In the genomic region with DNA sequence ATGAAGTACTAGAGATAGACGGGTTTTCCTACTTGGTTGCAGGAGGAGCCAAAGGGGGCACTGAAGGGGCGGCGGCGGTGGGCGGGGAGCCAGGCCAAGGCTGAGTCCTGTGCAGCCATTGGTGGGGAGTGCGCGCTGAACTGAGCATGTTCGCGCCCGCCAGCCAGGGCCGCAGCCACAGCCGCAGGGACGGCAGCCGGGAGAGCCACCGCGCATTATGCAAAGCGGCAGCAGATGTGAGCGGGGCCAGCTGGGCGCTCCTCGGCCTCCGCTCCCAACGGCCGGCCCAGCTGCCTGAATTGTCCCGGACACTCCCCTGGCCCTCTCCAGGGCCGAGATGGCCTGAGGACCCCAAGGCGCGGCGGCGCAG, we compare ENCODE assay signal across 7 mouse cellular contexts. TPM values are rescaled to one million over a fixed set of nuclear protein-coding genes. Genes with fewer than 3 reads are reported as not detected.
DNase-seq lines count a peak whose midpoint lies in the region; ATAC-seq and TF ChIP-seq lines count a peak whose summit lies in the region.

A gene (plus strand): TSS at position 165 of the 370 bp plus-strand sequence.

- no peaks in the 10 kb centered on the region for H3K27me3 ChIP-seq in hindbrain, embryonic 13.5 days
- H3K27me3 ChIP-seq in midbrain, embryonic 11.5 days (ENCODE audit: control insufficient read depth, insufficient read depth, low read length) = no peaks in the 10 kb centered on the region
- peaks cover 15% of the 10 kb centered on the region for H3K27me3 ChIP-seq in spleen, adult 2 months (ENCODE audit: control insufficient read depth, insufficient read depth, low read length)

- H3K4me3 ChIP-seq in hindbrain, embryonic 13.5 days = peak within 1 kb of the TSS; percentile 85
- H3K4me3 ChIP-seq in midbrain, embryonic 11.5 days (ENCODE audit: low read depth, low read length) = peak within 1 kb of the TSS; percentile 69
- H3K4me3 ChIP-seq in spleen, adult 2 months (ENCODE audit: extremely low read depth, insufficient read depth, insufficient read length) = peak within 1 kb of the TSS; percentile 44

- peak within 1 kb of the TSS; percentile 93 for H3K9ac ChIP-seq in hindbrain, embryonic 13.5 days
- H3K9ac ChIP-seq in midbrain, embryonic 11.5 days (ENCODE audit: low read length) = peak within 1 kb of the TSS; percentile 77

- H3K4me2 ChIP-seq in hindbrain, embryonic 13.5 days = peak within 1 kb of the TSS; percentile 98
- H3K4me2 ChIP-seq in midbrain, embryonic 11.5 days = peak within 1 kb of the TSS; percentile 89

- H3K9me3 ChIP-seq in hindbrain, embryonic 13.5 days = no peaks in the 10 kb centered on the region
- no peaks in the 10 kb centered on the region for H3K9me3 ChIP-seq in midbrain, embryonic 11.5 days (ENCODE audit: control insufficient read depth, low read length)

- H3K4me1 ChIP-seq in hindbrain, embryonic 13.5 days (replicated peaks) = peaks cover 33% of the 10 kb centered on the region
- peaks cover 30% of the 10 kb centered on the region for H3K4me1 ChIP-seq in midbrain, embryonic 11.5 days (ENCODE audit: control insufficient read depth, insufficient read depth, low read length)
- H3K4me1 ChIP-seq in spleen, adult 2 months (ENCODE audit: control insufficient read depth, insufficient read depth, insufficient read length) = peaks cover 3% of the 10 kb centered on the region

- peak within 1 kb of the TSS; percentile 95 for H3K27ac ChIP-seq in hindbrain, embryonic 13.5 days
- H3K27ac ChIP-seq in midbrain, embryonic 11.5 days (ENCODE audit: low read depth, low read length) = peak within 1 kb of the TSS; percentile 82
- H3K27ac ChIP-seq in spleen, adult 2 months (ENCODE audit: insufficient read depth, low read length) = no peak within 1 kb of the TSS

- TF ChIP-seq POLR2A in spleen, adult 2 months (IDR thresholded peaks at IDR 0.05; ENCODE audit: low read depth, low read length) = no peak

- peak; percentile 93 for ATAC-seq in hindbrain, embryonic 13.5 days (ENCODE audit: low FRiP score)
- peak; percentile 96 for ATAC-seq in midbrain, embryonic 11.5 days (ENCODE audit: low FRiP score)

- no peak for TF ChIP-seq CTCF in spleen, adult 2 months (IDR thresholded peaks at IDR 0.05; ENCODE audit: extremely low read depth, insufficient read depth, insufficient read length, insufficient replicate concordance)

- no peaks in the 10 kb centered on the region for H3K36me3 ChIP-seq in hindbrain, embryonic 13.5 days
- no peaks in the 10 kb centered on the region for H3K36me3 ChIP-seq in midbrain, embryonic 11.5 days (ENCODE audit: control insufficient read depth, insufficient read depth, low read length)
- no peaks in the 10 kb centered on the region for H3K36me3 ChIP-seq in spleen, adult 2 months (ENCODE audit: control insufficient read depth, insufficient read depth, low read length)

- 1% methylated on average over 29 of the region's 29 CpGs for WGBS in hindbrain, embryonic 13.5 days
- WGBS in midbrain, embryonic 11.5 days = under 1% methylated on average over 29 of the region's 29 CpGs
- 2% methylated on average over 29 of the region's 29 CpGs for WGBS in spleen, adult 2 months

- intact Hi-C loops in left cerebral cortex, postnatal 36 days (cut with DNase I) = loop anchor here (2.0 kb wide), 1 partner anchor 51 kb away; no protein-coding TSS in a partner anchor

- peak; percentile 62 for DNase-seq in adrenal gland, postnatal 25 days
- DNase-seq in cerebellum, postnatal 25 days = peak; percentile 86 to 89
- peak; percentile 73 to 78 for DNase-seq in frontal cortex, postnatal 25 days (ENCODE audit: low spot score in 2 of 2)
- peak; percentile 87 to 89 for DNase-seq in left cerebral cortex, postnatal 36 days (ENCODE audit: low spot score in 2 of 2)
- DNase-seq in midbrain, embryonic 11.5 days (ENCODE audit: low spot score, missing footprints) = peak; percentile 97
- peak in 1 of 2 experiments; percentile 8 for DNase-seq in spleen, adult 2 months (ENCODE audit: low read depth in 1 of 2, low spot score in 2 of 2)

RNA-seq across cellular contexts. Expression of the gene that starts here (rescaled TPM):
- 3.4 and 5.0 TPM in 2 replicates for total RNA-seq in adrenal gland, postnatal 25 days (2021)
- polyA plus RNA-seq in hindbrain, embryonic 13.5 days (2015; fragmentation: Nextera tagmentation; extraction: Ambion mirVana) = 7.5 and 8.3 TPM in 2 replicates
- 10 to 100 TPM; 79.9 to 80.9 TPM for total RNA-seq in left cerebral cortex, postnatal 36 days (2021)
- 8.2 and 9.0 TPM in 2 replicates for polyA plus RNA-seq in midbrain, embryonic 11.5 days (2014; fragmentation: Nextera tagmentation; extraction: Ambion mirVana)
- polyA plus RNA-seq in spleen, adult 2 months (2012; rRNA removed) = 0.04 and 0.06 TPM in 2 replicates

Comparison
In these comparisons a context has a peak if more than half of its experiments do, and no peak if none do; other contexts are left out.
1. RNA of the gene that starts here (total RNA-seq): 79.9 to 80.9 TPM in left cerebral cortex, postnatal 36 days; 3.4 to 5.0 TPM in adrenal gland, postnatal 25 days; every median in the first group is over 10 times any median in the second.
2. Peak in every context shown above with its lines, with median percentiles within 50 percentile points of each other: H3K4me3 ChIP-seq.